Mouse (Mus musculus): ENCODE results near the gene Gm20388. TPM values are rescaled to one million over a fixed set of nuclear protein-coding genes. Genes with fewer than 3 reads are reported as not detected.

Gm20388 gene
- polyA plus RNA-seq, 1 experiment from 2014 or later = not detected

GRCm38 (mm10) chr8:122637230-122637629 is 2726.6 kb downstream of the Gm20388 start:
- Histone ChIP-seq H3K27me3 (no peaks in the 10 kb centered on the region), H3K9me3 (no peaks in the 10 kb centered on the region), H3K27ac (no peak overlapping the region), H3K9ac (no peak overlapping the region), H3K4me1 (peaks cover 38% of the 10 kb centered on the region), H3K4me2 (replicated peaks) (no peak overlapping the region), H3K4me3 (no peak overlapping the region), H3K36me3 (no peaks in the 10 kb centered on the region)
- 87% methylated on average over 9 of the region's 9 CpGs for WGBS
- ATAC-seq (ENCODE audit: insufficient number of reproducible peaks, insufficient read depth, low FRiP score, low TSS enrichment) = no peak

DNA sequence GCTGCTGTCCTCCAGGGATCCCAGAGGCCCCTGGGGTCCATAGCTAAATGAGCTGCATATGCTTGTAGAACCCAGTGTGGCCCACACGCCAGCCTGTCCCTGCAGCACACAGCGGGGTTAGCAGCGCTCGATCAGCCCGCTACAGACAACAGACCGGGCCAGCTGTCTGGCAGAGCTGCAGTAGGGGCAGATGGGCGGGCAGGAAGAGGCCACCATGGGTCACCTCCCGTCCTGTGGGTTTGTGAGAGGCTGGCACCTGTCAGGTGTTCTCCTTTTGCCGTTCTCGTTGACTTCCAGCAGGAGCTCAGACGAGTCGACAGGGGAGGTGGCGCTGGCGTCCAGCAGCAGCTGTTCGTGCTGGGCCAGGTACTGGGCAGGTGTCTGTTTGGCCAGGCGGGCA is 2728.0 kb downstream of the Gm20388 start:
- H3K27ac ChIP-seq = no peak overlapping the region
- WGBS = 68% methylated on average over 16 of the region's 16 CpGs
- no peak for ATAC-seq (ENCODE audit: insufficient number of reproducible peaks, insufficient read depth, low FRiP score, low TSS enrichment)
- no peaks in the 10 kb centered on the region; the same call in 1 of the 2 replicates for H3K36me3 ChIP-seq
- no peak overlapping the region for H3K4me2 ChIP-seq (replicated peaks)
- H3K9ac ChIP-seq = no peak overlapping the region
- peaks cover 38% of the 10 kb centered on the region for H3K4me1 ChIP-seq
- H3K27me3 ChIP-seq = no peaks in the 10 kb centered on the region
- H3K4me3 ChIP-seq = no peak overlapping the region
- no peaks in the 10 kb centered on the region for H3K9me3 ChIP-seq

- H3K4me1 ChIP-seq = peaks cover 38% of the 10 kb centered on the region
- no peak for ATAC-seq (ENCODE audit: insufficient number of reproducible peaks, insufficient read depth, low FRiP score, low TSS enrichment)
- H3K36me3 ChIP-seq = no peaks in the 10 kb centered on the region; the same call in 1 of the 2 replicates
- no peaks in the 10 kb centered on the region for H3K27me3 ChIP-seq
- no peak overlapping the region for H3K9ac ChIP-seq
- H3K9me3 ChIP-seq = no peaks in the 10 kb centered on the region
- H3K4me2 ChIP-seq (replicated peaks) = peak overlapping the region; percentile 21
- 23% methylated on average over 16 of the region's 16 CpGs for WGBS
- no peak overlapping the region for H3K4me3 ChIP-seq
- peak overlapping the region; percentile 67 for H3K27ac ChIP-seq
These were observed 2729.0 kb downstream of the Gm20388 start for GRCm38 (mm10) chr8:122639521-122640248.

GRCm38 (mm10) chr8:122640825-122641224 is 2730.2 kb downstream of the Gm20388 start:
- H3K36me3 ChIP-seq = no peaks in the 10 kb centered on the region; the same call in 1 of the 2 replicates
- H3K9me3 ChIP-seq = no peaks in the 10 kb centered on the region
- WGBS = 80% methylated on average over 4 of the region's 4 CpGs
- H3K4me1 ChIP-seq = peaks cover 37% of the 10 kb centered on the region
- H3K4me3 ChIP-seq = no peak overlapping the region
- no peak overlapping the region for H3K9ac ChIP-seq
- ATAC-seq (ENCODE audit: insufficient number of reproducible peaks, insufficient read depth, low FRiP score, low TSS enrichment) = no peak
- no peak overlapping the region for H3K27ac ChIP-seq
- no peaks in the 10 kb centered on the region for H3K27me3 ChIP-seq
- H3K4me2 ChIP-seq (replicated peaks) = no peak overlapping the region

DNA sequence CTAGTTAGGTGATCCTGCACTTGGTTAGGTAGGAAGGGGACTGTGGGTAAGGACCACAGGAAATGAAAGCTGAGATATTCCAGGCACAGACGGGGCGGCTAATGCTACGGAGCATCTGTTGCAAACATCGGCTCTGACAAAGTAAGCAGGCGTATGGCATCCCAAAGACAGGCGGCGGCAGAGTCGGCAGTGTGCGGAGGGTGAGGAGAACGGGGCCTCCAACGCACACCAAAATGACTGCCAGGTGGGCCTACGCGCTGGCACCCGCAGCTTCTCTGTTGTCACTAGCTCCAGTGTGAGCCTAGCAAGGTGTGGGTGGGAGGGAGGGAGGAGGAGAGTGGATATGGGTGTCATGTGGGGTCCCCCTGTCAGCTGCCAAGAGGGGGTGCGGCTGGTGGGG is 2730.8 kb downstream of the Gm20388 start:
- ATAC-seq (ENCODE audit: insufficient number of reproducible peaks, insufficient read depth, low FRiP score, low TSS enrichment) = no peak
- Histone ChIP-seq H3K9ac (no peak overlapping the region), H3K9me3 (no peaks in the 10 kb centered on the region), H3K36me3 (no peaks in the 10 kb centered on the region; the same call in 1 of the 2 replicates), H3K27ac (no peak overlapping the region), H3K4me2 (replicated peaks) (no peak overlapping the region), H3K27me3 (no peaks in the 10 kb centered on the region), H3K4me1 (peaks cover 31% of the 10 kb centered on the region), H3K4me3 (no peak overlapping the region)
- 62% methylated on average over 15 of the region's 15 CpGs for WGBS

GRCm38 (mm10) chr8:122642071-122642470 is 2731.4 kb downstream of the Gm20388 start:
- Histone ChIP-seq H3K27me3 (no peaks in the 10 kb centered on the region), H3K27ac (no peak overlapping the region), H3K4me2 (replicated peaks) (no peak overlapping the region), H3K9ac (no peak overlapping the region), H3K36me3 (no peaks in the 10 kb centered on the region; the same call in 1 of the 2 replicates), H3K4me1 (peaks cover 27% of the 10 kb centered on the region), H3K4me3 (no peak overlapping the region), H3K9me3 (no peaks in the 10 kb centered on the region)
- ATAC-seq (ENCODE audit: insufficient number of reproducible peaks, insufficient read depth, low FRiP score, low TSS enrichment) = no peak
- WGBS = 64% methylated on average over 9 of the region's 9 CpGs

DNA sequence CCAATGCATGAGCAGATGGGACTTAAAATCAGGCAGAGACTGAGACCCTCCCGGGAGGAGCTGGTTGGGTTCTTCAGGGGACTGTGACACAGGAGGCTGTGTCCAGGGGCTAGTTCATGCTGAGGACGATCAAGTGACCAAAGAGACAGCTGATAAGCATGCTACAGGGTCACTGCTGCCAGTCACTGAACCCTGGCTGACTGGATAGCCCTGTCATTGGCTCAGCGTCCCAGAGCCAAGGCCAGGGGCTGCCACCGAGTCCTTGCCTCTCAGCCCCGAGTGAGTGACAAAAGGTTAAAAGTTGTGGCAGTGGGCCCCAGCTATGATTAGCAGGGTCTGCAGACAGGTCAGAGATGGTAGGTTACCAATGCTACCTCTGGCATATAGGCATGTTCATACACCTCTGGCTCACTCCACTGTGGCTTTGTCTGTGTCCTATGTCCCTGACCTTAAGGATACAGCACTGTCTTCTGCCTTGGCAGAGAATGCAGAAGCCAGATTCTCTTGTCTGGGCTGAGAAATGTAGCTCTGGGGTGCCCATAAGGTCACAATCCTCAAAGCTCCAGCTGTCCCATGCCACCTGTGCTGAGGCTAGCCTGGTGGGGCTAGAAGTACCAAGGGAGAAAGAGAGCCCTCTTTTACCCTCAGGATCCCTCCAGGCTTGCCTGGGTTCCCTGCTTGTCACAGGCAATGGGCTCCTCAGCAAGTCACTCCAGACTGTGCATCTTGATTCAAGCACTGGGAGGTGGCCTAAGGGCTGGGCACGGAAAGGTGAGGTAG is 2733.7 kb downstream of the Gm20388 start:
- no peaks in the 10 kb centered on the region; the same call in 1 of the 2 replicates for H3K36me3 ChIP-seq
- 70% methylated on average over 6 of the region's 6 CpGs for WGBS
- ATAC-seq (ENCODE audit: insufficient number of reproducible peaks, insufficient read depth, low FRiP score, low TSS enrichment) = no peak

GRCm38 (mm10) chr8:122646337-122646736 is 2735.7 kb downstream of the Gm20388 start:
- H3K4me2 ChIP-seq (replicated peaks) = no peak overlapping the region
- peaks cover 13% of the 10 kb centered on the region for H3K4me1 ChIP-seq
- WGBS = 89% methylated on average over 16 of the region's 16 CpGs
- H3K4me3 ChIP-seq = no peak overlapping the region
- H3K27me3 ChIP-seq = no peaks in the 10 kb centered on the region
- no peak overlapping the region for H3K9ac ChIP-seq
- H3K27ac ChIP-seq = no peak overlapping the region
- H3K9me3 ChIP-seq = no peaks in the 10 kb centered on the region
- no peaks in the 10 kb centered on the region; the same call in 1 of the 2 replicates for H3K36me3 ChIP-seq
- ATAC-seq (ENCODE audit: insufficient number of reproducible peaks, insufficient read depth, low FRiP score, low TSS enrichment) = no peak

More for the DNA sequence above, 2733.7 kb downstream of the Gm20388 start:
- H3K4me3 ChIP-seq = no peak overlapping the region
- H3K9me3 ChIP-seq = no peaks in the 10 kb centered on the region
- H3K27ac ChIP-seq = no peak overlapping the region
- no peaks in the 10 kb centered on the region for H3K27me3 ChIP-seq
- peaks cover 28% of the 10 kb centered on the region for H3K4me1 ChIP-seq
- H3K9ac ChIP-seq = no peak overlapping the region
- no peak overlapping the region for H3K4me2 ChIP-seq (replicated peaks)

GRCm38 (mm10) chr8:122648192-122648970 is 2737.7 kb downstream of the Gm20388 start:
- ATAC-seq (ENCODE audit: insufficient number of reproducible peaks, insufficient read depth, low FRiP score, low TSS enrichment) = no peak
- no peak overlapping the region for H3K4me3 ChIP-seq
- peaks cover 21% of the 10 kb centered on the region for H3K4me1 ChIP-seq
- no peak overlapping the region for H3K27ac ChIP-seq
- WGBS = 36% methylated on average over 15 of the region's 15 CpGs
- H3K4me2 ChIP-seq (replicated peaks) = no peak overlapping the region
- H3K9ac ChIP-seq = peak overlapping the region; percentile 12; the same call in 1 of the 2 replicates
- no peaks in the 10 kb centered on the region for H3K9me3 ChIP-seq
- no peaks in the 10 kb centered on the region for H3K36me3 ChIP-seq
- no peaks in the 10 kb centered on the region for H3K27me3 ChIP-seq

GRCm38 (mm10) chr8:122651326-122651921 is 2740.8 kb downstream of the Gm20388 start:
- Histone ChIP-seq H3K27me3 (no peaks in the 10 kb centered on the region), H3K4me3 (no peak overlapping the region), H3K4me2 (replicated peaks) (no peak overlapping the region), H3K9me3 (no peaks in the 10 kb centered on the region), H3K36me3 (no peaks in the 10 kb centered on the region), H3K27ac (no peak overlapping the region), H3K9ac (no peak overlapping the region), H3K4me1 (peaks cover 30% of the 10 kb centered on the region)
- ATAC-seq (ENCODE audit: insufficient number of reproducible peaks, insufficient read depth, low FRiP score, low TSS enrichment) = no peak
- WGBS = 73% methylated on average over 16 of the region's 16 CpGs

DNA sequence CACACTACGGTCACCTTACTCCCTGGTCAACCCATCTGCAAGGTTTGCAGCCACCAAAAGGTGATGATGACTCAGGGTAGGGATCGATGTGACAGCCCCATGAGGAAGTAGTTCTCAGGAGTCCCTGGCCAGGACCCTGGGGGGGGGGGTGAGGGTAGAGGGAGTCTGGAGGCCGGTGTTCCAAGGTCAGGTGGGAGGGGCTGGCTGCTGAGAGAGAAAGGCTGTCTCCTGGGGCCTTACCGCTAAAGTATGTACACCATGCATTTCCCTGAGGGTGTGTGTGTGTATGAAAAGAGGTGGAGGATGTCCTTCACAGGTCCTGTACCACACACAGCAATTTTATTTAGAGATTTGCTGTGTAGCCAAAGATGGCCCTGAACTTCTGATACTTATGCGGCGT is 2742.0 kb downstream of the Gm20388 start:
- Histone ChIP-seq H3K27me3 (no peaks in the 10 kb centered on the region), H3K27ac (no peak overlapping the region), H3K4me3 (no peak overlapping the region), H3K4me2 (replicated peaks) (no peak overlapping the region), H3K9me3 (no peaks in the 10 kb centered on the region), H3K4me1 (peaks cover 37% of the 10 kb centered on the region), H3K9ac (no peak overlapping the region), H3K36me3 (no peaks in the 10 kb centered on the region)
- ATAC-seq (ENCODE audit: insufficient number of reproducible peaks, insufficient read depth, low FRiP score, low TSS enrichment) = no peak
- 69% methylated on average over 6 of the region's 6 CpGs for WGBS
